Mouse (Mus musculus) kidney, embryonic 15.5 days (tissue): ENCODE results near the gene Hbs1l. TPM values are rescaled to one million over a fixed set of nuclear protein-coding genes. Genes with fewer than 3 reads are reported as not detected.
"Not testable (repeated sequence)": the region's sequence is repeated elsewhere in the genome, so short reads cannot be mapped to it uniquely, and the experiment has no call there.

Source experiments
- ATAC-seq: fragments of 200-750 bp; cut with Nextera tagmentation; replicated peaks from 2 replicates; pipeline ENCODE4 v1.8.0; 2017; ENCODE audit warnings: moderate TSS enrichment; ENCODE audit not compliant: low FRiP score
- H3K27ac ChIP-seq: fragments of 300-500 bp; sonication (generic); 2 replicates; pipeline ENCODE4 v1.5.1; 2015; ENCODE audit warnings: mild to moderate bottlenecking, inconsistent platforms
- H3K27me3 ChIP-seq: fragments of 300-500 bp; sonication (generic); 2 replicates; pipeline ENCODE4 v1.6.1; 2015; ENCODE audit warnings: inconsistent platforms
- H3K36me3 ChIP-seq: fragments of 300-500 bp; sonication (generic); 2 replicates; pipeline ENCODE4 v1.6.1; 2015; ENCODE audit warnings: inconsistent platforms
- H3K4me1 ChIP-seq: fragments of 300-500 bp; sonication (generic); 2 replicates; pipeline ENCODE4 v1.6.1; 2015; ENCODE audit warnings: inconsistent platforms
- H3K4me2 ChIP-seq: fragments of 300-500 bp; sonication (generic); 2 replicates; pipeline ENCODE4 v1.6.1; 2015; ENCODE audit warnings: moderate library complexity, mild to moderate bottlenecking, inconsistent platforms
- H3K4me3 ChIP-seq: fragments of 300-500 bp; sonication (generic); replicated peaks from 2 replicates; pipeline ENCODE4 v1.5.1; 2015; ENCODE audit warnings: mild to moderate bottlenecking, inconsistent platforms
- H3K9ac ChIP-seq: fragments of 300-500 bp; sonication (generic); 2 replicates; pipeline ENCODE4 v1.6.1; 2015; ENCODE audit warnings: mild to moderate bottlenecking, inconsistent platforms
- H3K9me3 ChIP-seq: fragments of 300-500 bp; sonication (generic); replicated peaks from 2 replicates; pipeline ENCODE4 v1.6.1; 2016; ENCODE audit warnings: inconsistent platforms
- WGBS: fragments of 180-500 bp; shearing (Covaris S2); methylation state at CpG from one replicate; pipeline ENCODE4 v1.1.7; 2015; ENCODE audit warnings: mixed read lengths; 5-methylcytosine and 5-hydroxymethylcytosine counted together
- polyA plus RNA-seq: library from polyadenylated mRNA; unstranded; fragments of >200 nt; fragmentation: Nextera tagmentation; extraction: Ambion mirVana; gene quantifications from 2 replicates; pipeline ENCODE4 v1.2.1, GENCODE M21; 2015

The Hbs1l gene
- polyA plus RNA-seq, 1 experiment from 2014 or later, result 94.7 TPM

- 82% methylated on average over 6 of the region's 6 CpGs for WGBS
- Histone ChIP-seq H3K4me1 (peaks cover 11% of the 10 kb centered on the region), H3K27ac (0 out of 2 replicates have a peak overlapping the region, but pooled peaks have one; percentile 27)
- H3K36me3 ChIP-seq, H3K9ac ChIP-seq, H3K27me3 ChIP-seq, ATAC-seq, H3K4me3 ChIP-seq, H3K9me3 ChIP-seq, H3K4me2 ChIP-seq: not testable (repeated sequence)
Observed at GRCm38 (mm10) chr10:21398873-21399425, 103.2 kb downstream of the Hbs1l start.

DNA sequence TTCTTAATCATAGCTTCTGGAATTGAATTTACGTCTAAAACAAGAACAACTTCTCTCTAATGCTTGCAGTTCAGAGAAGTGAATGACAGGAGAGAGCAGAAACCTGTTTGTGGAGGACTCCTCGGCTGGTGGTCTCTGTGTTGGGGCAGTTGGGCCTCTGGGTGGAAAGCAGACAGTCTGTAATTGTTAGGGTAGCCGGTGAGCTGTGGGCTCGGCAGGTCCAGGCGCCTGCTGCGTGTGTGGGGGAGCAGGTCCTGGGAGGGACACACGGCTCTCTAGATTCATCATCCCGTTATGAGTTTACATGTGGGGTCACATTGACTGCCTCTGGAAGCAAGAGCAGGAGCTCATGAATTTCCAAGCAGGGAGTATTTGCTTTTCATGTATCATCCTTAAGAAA is 103.8 kb downstream of the Hbs1l start:
- no peak for ATAC-seq
- H3K4me1 ChIP-seq, result peaks cover 11% of the 10 kb centered on the region
- 38% methylated on average over 8 of the region's 8 CpGs for WGBS

GRCm38 (mm10) chr10:21400031-21400430 is 104.3 kb downstream of the Hbs1l start:
- peak overlapping the region; percentile 27; the same call in 1 of the 2 replicates for H3K27ac ChIP-seq
- peaks cover 11% of the 10 kb centered on the region for H3K4me1 ChIP-seq
- H3K4me2 ChIP-seq, result no peak overlapping the region
- no peaks in the 10 kb centered on the region for H3K36me3 ChIP-seq
- H3K27me3 ChIP-seq, result no peaks in the 10 kb centered on the region
- H3K9ac ChIP-seq, result no peak overlapping the region
- WGBS, result 41% methylated on average over 7 of the region's 7 CpGs
- ATAC-seq, result no peak
- H3K4me3 ChIP-seq, result no peak overlapping the region
- no peaks in the 10 kb centered on the region for H3K9me3 ChIP-seq

More for the DNA sequence above, 103.8 kb downstream of the Hbs1l start:
- no peak overlapping the region for H3K4me3 ChIP-seq
- peak overlapping the region; percentile 27; the same call in 1 of the 2 replicates for H3K27ac ChIP-seq
- no peaks in the 10 kb centered on the region for H3K27me3 ChIP-seq
- H3K36me3 ChIP-seq, result no peaks in the 10 kb centered on the region
- H3K9me3 ChIP-seq, result no peaks in the 10 kb centered on the region
- H3K4me2 ChIP-seq, result no peak overlapping the region
- no peak overlapping the region for H3K9ac ChIP-seq

DNA sequence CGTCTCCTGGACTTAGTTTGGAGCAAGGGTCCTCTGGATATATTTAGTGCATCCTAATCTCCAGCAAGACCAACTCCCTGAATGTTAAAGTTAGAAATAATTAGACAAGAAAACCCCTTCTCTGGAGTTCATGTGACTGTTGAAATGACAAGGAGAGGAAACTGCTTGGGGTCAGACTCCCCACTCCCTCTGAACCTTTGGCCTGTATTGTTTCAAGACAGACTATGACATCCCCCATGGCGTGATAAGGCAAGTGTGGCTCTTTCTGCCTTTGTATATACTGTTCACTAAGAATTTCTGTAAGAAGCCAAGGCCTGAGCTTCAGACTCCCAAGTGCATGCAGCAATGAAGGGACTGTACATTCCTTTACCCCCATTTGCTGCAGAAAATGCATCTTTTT is 104.7 kb downstream of the Hbs1l start:
- Histone ChIP-seq H3K4me3 (no peak overlapping the region), H3K4me1 (peaks cover 14% of the 10 kb centered on the region)

GRCm38 (mm10) chr10:21401259-21401658 is 105.5 kb downstream of the Hbs1l start:
- WGBS, result 53% methylated on average over 4 of the region's 4 CpGs
- Histone ChIP-seq H3K4me3 (no peak overlapping the region), H3K27ac (no peak overlapping the region), H3K4me1 (peaks cover 20% of the 10 kb centered on the region), H3K27me3 (no peaks in the 10 kb centered on the region), H3K9me3 (no peaks in the 10 kb centered on the region), H3K4me2 (no peak overlapping the region), H3K36me3 (no peaks in the 10 kb centered on the region), H3K9ac (no peak overlapping the region)
- ATAC-seq, result peak; percentile 71

More for the DNA sequence above, 104.7 kb downstream of the Hbs1l start:
- whole genome bisulfite sequencing, result 64% methylated on average over 2 of the region's 2 CpGs
- no peaks in the 10 kb centered on the region for H3K36me3 ChIP-seq
- no peak overlapping the region for H3K27ac ChIP-seq
- H3K27me3 ChIP-seq, result no peaks in the 10 kb centered on the region
- ATAC-seq, result no peak
- no peaks in the 10 kb centered on the region for H3K9me3 ChIP-seq
- no peak overlapping the region for H3K4me2 ChIP-seq
- no peak overlapping the region for H3K9ac ChIP-seq

DNA sequence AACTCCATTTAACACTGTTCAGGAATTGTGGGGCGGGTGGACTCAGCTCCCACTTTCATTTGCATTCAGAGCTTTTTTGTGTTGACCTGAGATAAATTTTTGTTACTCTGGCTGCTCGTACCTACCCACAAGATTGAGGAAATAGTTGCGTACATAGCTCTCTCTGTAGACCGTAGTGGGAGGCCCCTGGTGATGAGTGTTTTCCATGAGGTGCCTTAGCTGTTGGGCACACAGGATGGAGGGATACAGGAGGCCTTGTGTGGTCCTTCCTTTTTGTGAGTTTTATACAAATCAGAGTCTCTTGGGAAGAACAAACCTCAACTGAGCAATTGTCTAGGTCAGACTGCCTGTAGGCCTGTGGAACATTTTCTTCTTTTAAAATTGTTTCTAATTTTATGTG is 109.0 kb downstream of the Hbs1l start:
- 87% methylated on average over 4 of the region's 4 CpGs for WGBS
- H3K9me3 ChIP-seq, result no peaks in the 10 kb centered on the region
- peak overlapping the region; percentile 79 for H3K27ac ChIP-seq
- H3K4me2 ChIP-seq, result no peak overlapping the region
- H3K4me1 ChIP-seq, result peaks cover 16% of the 10 kb centered on the region
- no peak overlapping the region for H3K4me3 ChIP-seq
- H3K27me3 ChIP-seq, result no peaks in the 10 kb centered on the region
- ATAC-seq, result no peak
- H3K36me3 ChIP-seq, result no peaks in the 10 kb centered on the region
- no peak overlapping the region for H3K9ac ChIP-seq

DNA sequence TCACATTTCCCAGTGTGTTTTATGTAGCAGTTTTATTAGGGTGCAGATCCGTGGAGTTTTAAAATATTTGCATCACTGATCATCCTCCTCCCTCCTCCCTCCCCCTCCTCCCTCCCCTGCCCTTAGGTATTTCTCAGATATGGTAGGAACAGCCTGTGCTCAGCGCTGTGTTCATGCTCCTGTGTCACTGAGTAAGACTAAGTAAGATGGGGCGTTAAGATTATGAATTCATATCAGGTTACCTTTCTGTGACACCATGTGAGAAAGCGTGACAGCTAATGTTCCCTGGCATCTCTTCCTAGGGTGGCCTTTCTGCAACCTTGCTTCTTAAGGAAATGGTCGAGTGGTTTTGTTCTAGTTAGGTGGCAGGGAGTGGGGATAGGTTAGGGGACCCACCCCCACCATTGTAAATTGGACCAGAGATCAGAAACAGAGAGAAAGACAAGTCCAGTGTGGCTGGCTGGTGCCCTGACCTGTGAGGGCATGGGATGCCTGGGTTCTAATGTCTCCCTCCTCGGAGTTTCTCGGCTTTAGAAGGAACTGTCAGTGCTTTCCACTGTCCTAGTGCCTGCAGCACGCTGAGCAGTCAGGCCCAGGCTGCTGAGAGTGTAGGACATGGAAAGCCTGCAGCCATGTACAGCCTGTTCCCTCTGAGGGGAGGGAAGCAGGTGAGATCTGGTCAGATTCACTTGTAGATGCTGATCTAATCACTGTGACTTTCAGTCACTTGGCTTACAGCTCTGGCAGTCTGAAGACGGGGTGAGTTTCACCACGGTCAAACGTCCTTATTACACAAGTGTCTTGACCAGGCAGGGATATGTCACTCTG is 110.1 kb downstream of the Hbs1l start:
- H3K9ac ChIP-seq, result no peak overlapping the region
- no peak overlapping the region for H3K4me3 ChIP-seq
- WGBS, result 42% methylated on average over 11 of the region's 11 CpGs
- H3K9me3 ChIP-seq, result no peaks in the 10 kb centered on the region
- peak overlapping the region; percentile 80 for H3K27ac ChIP-seq
- H3K4me1 ChIP-seq, result peaks cover 8% of the 10 kb centered on the region
- ATAC-seq, result peak; percentile 90
- H3K36me3 ChIP-seq, result no peaks in the 10 kb centered on the region
- no peak overlapping the region for H3K4me2 ChIP-seq
- no peaks in the 10 kb centered on the region for H3K27me3 ChIP-seq

DNA sequence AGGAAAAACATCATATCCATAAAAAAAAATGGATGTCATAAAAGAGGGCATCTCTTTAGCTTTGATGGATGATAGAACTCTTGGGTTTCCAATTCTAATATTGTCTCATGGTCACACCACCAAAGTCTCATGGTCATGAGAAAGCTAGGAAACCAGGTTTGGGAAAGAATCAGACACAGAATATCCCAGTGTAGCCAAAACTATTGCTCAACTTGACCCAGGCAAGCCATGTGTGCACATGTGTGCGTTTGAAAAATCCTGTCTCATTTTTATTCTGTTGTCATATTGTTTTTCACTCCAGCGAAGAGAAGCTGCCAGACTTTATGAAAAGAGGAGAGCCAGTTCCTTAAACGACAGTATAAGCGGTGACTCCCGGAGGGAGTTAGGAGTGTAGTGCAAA is 114.9 kb downstream of the Hbs1l start:
- H3K27ac ChIP-seq, result no peak overlapping the region
- no peak overlapping the region for H3K4me3 ChIP-seq
- H3K36me3 ChIP-seq, result no peaks in the 10 kb centered on the region
- WGBS, result 81% methylated on average over 5 of the region's 5 CpGs
- H3K9me3 ChIP-seq, result no peaks in the 10 kb centered on the region
- H3K9ac ChIP-seq, result no peak overlapping the region
- no peak overlapping the region for H3K4me2 ChIP-seq
- no peak for ATAC-seq
- peaks cover 4% of the 10 kb centered on the region; the same call in 1 of the 2 replicates for H3K4me1 ChIP-seq
- H3K27me3 ChIP-seq, result no peaks in the 10 kb centered on the region

- Histone ChIP-seq H3K4me1 (no peaks in the 10 kb centered on the region), H3K27ac (no peak overlapping the region), H3K9ac (no peak overlapping the region), H3K4me3 (no peak overlapping the region), H3K27me3 (no peaks in the 10 kb centered on the region), H3K9me3 (no peaks in the 10 kb centered on the region), H3K4me2 (no peak overlapping the region), H3K36me3 (no peaks in the 10 kb centered on the region)
- ATAC-seq, result no peak
- 71% methylated on average over 6 of the region's 6 CpGs for whole genome bisulfite sequencing
Observed at GRCm38 (mm10) chr10:21411621-21412205, 115.9 kb downstream of the Hbs1l start.

GRCm38 (mm10) chr10:21415031-21415430 is 119.3 kb downstream of the Hbs1l start:
- Histone ChIP-seq H3K9me3 (no peaks in the 10 kb centered on the region), H3K27me3 (no peaks in the 10 kb centered on the region), H3K27ac (no peak overlapping the region), H3K9ac (no peak overlapping the region), H3K36me3 (no peaks in the 10 kb centered on the region), H3K4me3 (no peak overlapping the region), H3K4me1 (no peaks in the 10 kb centered on the region), H3K4me2 (no peak overlapping the region)
- 78% methylated on average over 4 of the region's 4 CpGs for WGBS
- ATAC-seq, result no peak

DNA sequence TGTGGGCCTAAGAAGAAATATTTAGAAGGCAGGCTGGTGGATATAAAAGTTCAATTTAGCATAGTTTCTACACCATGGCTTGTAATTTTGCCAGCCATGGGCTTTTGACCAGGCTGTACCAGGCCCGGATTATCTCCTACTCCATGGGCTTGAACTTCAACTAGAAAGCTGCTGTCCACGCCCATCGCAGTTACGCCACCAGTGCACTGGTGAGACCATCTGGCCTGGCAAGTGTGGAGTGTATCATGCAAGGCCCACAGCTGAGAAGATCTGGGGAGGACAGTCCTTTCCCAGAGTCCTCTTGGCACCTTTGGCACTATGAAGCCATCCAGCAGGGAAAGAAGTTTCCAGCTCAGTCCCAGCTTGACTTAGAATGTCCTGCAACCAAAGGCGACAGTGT is 120.4 kb downstream of the Hbs1l start:
- Histone ChIP-seq H3K9ac (no peak overlapping the region), H3K9me3 (no peaks in the 10 kb centered on the region), H3K4me2 (no peak overlapping the region), H3K27ac (no peak overlapping the region), H3K27me3 (no peaks in the 10 kb centered on the region), H3K4me3 (no peak overlapping the region), H3K4me1 (no peaks in the 10 kb centered on the region), H3K36me3 (no peaks in the 10 kb centered on the region)
- WGBS, result 92% methylated on average over 5 of the region's 5 CpGs
- no peak for ATAC-seq
